Mouse (Mus musculus): ENCODE measurements at regions not wholly inside any gene's neighbourhood (a gene's known extent, or its start where the extent isn't known, plus 50 kb on each side); places are given as distances from the start of the nearest gene placed in this dataset.

GRCm38 (mm10) chr7:136365318-136366211 is 528.8 kb upstream of the Mgmt start:
- no peak for DNase-seq

- no peak for DNase-seq
Measured at GRCm38 (mm10) chr7:136377259-136377658, 517.2 kb upstream of the Mgmt start.

GRCm38 (mm10) chr7:136377742-136378141 is 516.7 kb upstream of the Mgmt start:
- peak; percentile 22 for DNase-seq

- DNase-seq = no peak
Measured at GRCm38 (mm10) chr7:136378321-136378720, 516.1 kb upstream of the Mgmt start.

- DNase-seq = no peak
Measured at GRCm38 (mm10) chr7:136379319-136379718, 515.1 kb upstream of the Mgmt start.

GRCm38 (mm10) chr7:136379741-136380140 is 514.7 kb upstream of the Mgmt start:
- DNase-seq = no peak

GRCm38 (mm10) chr7:136383296-136383695 is 511.1 kb upstream of the Mgmt start:
- no peak for DNase-seq

- no peak for DNase-seq
Measured at GRCm38 (mm10) chr7:136387736-136388135, 506.7 kb upstream of the Mgmt start.

GRCm38 (mm10) chr7:136390066-136390465 is 504.3 kb upstream of the Mgmt start:
- no peak for DNase-seq

- DNase-seq = no peak
Measured at GRCm38 (mm10) chr7:136393454-136393853, 501.0 kb upstream of the Mgmt start.

GRCm38 (mm10) chr7:136395838-136396237 is 498.6 kb upstream of the Mgmt start:
- DNase-seq = no peak

GRCm38 (mm10) chr7:136397101-136397500 is 497.3 kb upstream of the Mgmt start:
- no peak for DNase-seq

- DNase-seq = no peak
Measured at GRCm38 (mm10) chr7:136402688-136403597, 491.5 kb upstream of the Mgmt start.

GRCm38 (mm10) chr7:136405391-136405790 is 489.0 kb upstream of the Mgmt start:
- peak; percentile 14 for DNase-seq

GRCm38 (mm10) chr7:136406258-136407100 is 487.9 kb upstream of the Mgmt start:
- peak; percentile 47 for DNase-seq

GRCm38 (mm10) chr7:136414808-136415207 is 479.6 kb upstream of the Mgmt start:
- no peak for DNase-seq

- no peak for DNase-seq
Measured at GRCm38 (mm10) chr7:136417327-136417726, 477.1 kb upstream of the Mgmt start.

GRCm38 (mm10) chr7:136423846-136424531 is 470.4 kb upstream of the Mgmt start:
- DNase-seq = peak; percentile 58

- no peak for DNase-seq
Measured at GRCm38 (mm10) chr7:136427164-136427563, 467.2 kb upstream of the Mgmt start.

- no peak for DNase-seq
Measured at GRCm38 (mm10) chr7:136430085-136431011, 464.1 kb upstream of the Mgmt start.
